Mouse (Mus musculus) erythroblast, embryonic 14.5 days (primary cell): ENCODE measurements around the gene Fam50b. TPM values are rescaled to one million over a fixed set of nuclear protein-coding genes. Genes with fewer than 3 reads are reported as not detected.

ENCODE experiments used
- H3K27me3 ChIP-seq: 2 replicates; pipeline ENCODE4 v1.6.1; 2012; ENCODE audit warnings: inconsistent platforms; ENCODE audit not compliant: control insufficient read depth
- H3K36me3 ChIP-seq: 2 replicates; pipeline ENCODE4 v1.6.1; 2012; ENCODE audit warnings: mild to moderate bottlenecking, inconsistent platforms; ENCODE audit not compliant: control insufficient read depth
- H3K4me1 ChIP-seq: 2 replicates; pipeline ENCODE4 v1.6.1; 2012; ENCODE audit warnings: inconsistent platforms; ENCODE audit not compliant: control insufficient read depth
- H3K4me3 ChIP-seq: replicated peaks from 2 replicates; pipeline ENCODE3; 2012; ENCODE audit warnings: moderate library complexity, mild to moderate bottlenecking, inconsistent platforms
- H3K9me3 ChIP-seq: 2 replicates; pipeline ENCODE4 v1.6.1; 2012; ENCODE audit warnings: low read length, inconsistent platforms, mixed read lengths; ENCODE audit not compliant: control insufficient read depth
- GATA1 ChIP-seq: IDR thresholded peaks from 2 replicates; pipeline ENCODE4 v1.6.1; 2012; ENCODE audit warnings: low read length, inconsistent platforms, mixed read lengths
- TAL1 ChIP-seq: IDR thresholded peaks from 3 replicates; pipeline ENCODE4 v1.6.1; 2012; ENCODE audit warnings: low read length, inconsistent platforms, mixed read lengths
- polyA plus RNA-seq: library from polyadenylated mRNA; stranded (reverse); fragments of >175 nt; gene quantifications from 2 replicates; pipeline ENCODE4 v1.2.3, GENCODE M21; 2012

Fam50b gene
- not detected in 2 replicates for polyA plus RNA-seq

DNA sequence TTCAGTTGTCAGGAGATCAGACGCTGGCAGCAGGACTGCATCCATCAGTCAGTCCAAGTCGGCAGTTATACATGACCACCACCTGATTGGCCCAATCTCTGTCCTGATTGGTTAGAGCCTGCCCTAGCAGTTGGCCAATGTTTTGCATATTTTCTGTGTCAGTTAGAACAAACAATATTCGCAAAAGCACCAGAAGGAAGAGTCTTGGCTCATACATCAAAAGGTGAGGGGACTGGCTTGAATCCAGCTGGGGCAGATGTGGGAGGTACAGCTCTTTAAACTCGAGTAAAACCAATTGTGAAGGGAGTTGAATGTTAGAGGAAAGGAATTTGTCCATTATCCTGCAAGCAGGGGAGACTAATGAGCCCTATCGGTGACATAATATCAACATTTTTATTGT lies at the start of gene Fam50b:
Gene Fam50b, plus strand, starts transcription at position 165 of the 400 bp plus-strand sequence.
- Histone ChIP-seq H3K4me1 (no peaks in the 10 kb centered on the region), H3K9me3 (no peaks in the 10 kb centered on the region), H3K4me3 (no peak within 1 kb of the TSS), H3K36me3 (no peaks in the 10 kb centered on the region), H3K27me3 (no peaks in the 10 kb centered on the region)
- TF ChIP-seq GATA1 (no peak), TAL1 (no peak)

DNA sequence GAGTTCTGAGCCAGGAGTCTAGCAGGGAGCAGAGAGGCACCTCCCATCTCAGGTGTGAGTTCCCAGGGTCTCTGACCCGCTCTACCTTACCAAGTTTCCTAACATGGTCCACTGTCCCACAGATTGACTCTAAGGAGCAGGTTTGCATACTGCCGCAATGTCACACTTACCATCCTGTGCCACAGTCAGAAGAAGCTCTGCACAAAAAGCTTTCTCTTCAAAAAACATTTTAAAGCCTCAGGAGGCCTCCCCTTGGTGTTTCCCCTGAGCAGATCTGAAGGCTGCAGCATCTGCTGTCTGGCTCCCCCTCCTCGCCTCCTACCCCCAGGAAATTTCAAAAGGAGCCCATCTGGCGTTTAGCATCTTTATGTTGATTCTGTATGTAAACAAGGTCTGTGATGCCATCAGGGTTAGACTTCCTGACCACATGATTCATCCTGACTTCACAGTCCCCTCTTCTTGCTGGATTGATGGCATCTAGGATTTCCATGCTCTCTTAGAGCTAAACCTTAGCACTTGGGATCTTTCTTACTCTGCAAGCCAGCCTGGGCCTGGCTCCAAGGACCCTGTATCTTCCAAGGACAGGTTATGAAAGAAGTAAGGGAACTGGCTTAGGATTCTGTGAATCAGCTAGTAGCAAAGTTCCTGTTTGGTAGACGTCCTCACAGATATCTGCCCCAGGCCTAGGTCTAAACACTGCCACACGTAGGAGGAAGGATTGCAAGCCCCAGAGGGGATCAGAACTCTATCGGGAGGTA lies 49.5 kb upstream of the Fam50b start:
- H3K4me1 ChIP-seq = no peaks in the 10 kb centered on the region
- no peaks in the 10 kb centered on the region for H3K27me3 ChIP-seq
- no peaks in the 10 kb centered on the region for H3K36me3 ChIP-seq
- no peak for TF ChIP-seq TAL1
- no peak for TF ChIP-seq GATA1
- no peaks in the 10 kb centered on the region for H3K9me3 ChIP-seq
- H3K4me3 ChIP-seq = no peak overlapping the region

GRCm38 (mm10) chr13:34691049-34691448 lies 43.6 kb upstream of the Fam50b start:
- TF ChIP-seq GATA1 (no peak), TAL1 (no peak)
- Histone ChIP-seq H3K36me3 (no peaks in the 10 kb centered on the region), H3K9me3 (no peaks in the 10 kb centered on the region), H3K27me3 (no peaks in the 10 kb centered on the region), H3K4me1 (no peaks in the 10 kb centered on the region), H3K4me3 (no peak overlapping the region)

- Histone ChIP-seq H3K27me3 (no peaks in the 10 kb centered on the region), H3K9me3 (no peaks in the 10 kb centered on the region), H3K4me1 (no peaks in the 10 kb centered on the region), H3K36me3 (no peaks in the 10 kb centered on the region), H3K4me3 (no peak overlapping the region)
- TF ChIP-seq TAL1 = no peak
- TF ChIP-seq GATA1 = no peak
These were observed 41.5 kb upstream of the Fam50b start for GRCm38 (mm10) chr13:34693111-34693510.

- Histone ChIP-seq H3K36me3 (no peaks in the 10 kb centered on the region), H3K9me3 (no peaks in the 10 kb centered on the region), H3K4me3 (no peak overlapping the region), H3K27me3 (no peaks in the 10 kb centered on the region), H3K4me1 (no peaks in the 10 kb centered on the region)
- no peak for TF ChIP-seq TAL1
- no peak for TF ChIP-seq GATA1
These were observed 37.8 kb upstream of the Fam50b start for GRCm38 (mm10) chr13:34696734-34697332.

DNA sequence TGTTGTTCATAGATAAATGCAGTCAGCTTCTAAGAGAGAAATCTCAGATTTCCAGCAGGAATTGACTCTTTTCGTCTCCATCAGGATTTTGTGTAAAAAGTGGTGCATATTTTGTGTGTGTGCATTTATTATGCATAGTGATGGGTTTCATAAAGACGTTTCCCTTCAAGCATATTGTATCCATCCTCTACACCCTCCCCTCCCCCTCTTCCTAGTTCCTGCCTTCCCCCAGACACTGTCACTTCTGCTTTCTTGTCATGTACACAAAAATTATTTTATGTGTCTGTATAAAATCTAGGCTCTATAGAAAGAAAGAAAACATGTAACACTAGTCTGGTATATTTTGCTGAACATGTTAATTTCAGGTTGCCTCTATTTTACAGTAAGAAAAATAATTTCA lies 34.6 kb upstream of the Fam50b start:
- Histone ChIP-seq H3K4me3 (no peak overlapping the region), H3K27me3 (no peaks in the 10 kb centered on the region), H3K36me3 (no peaks in the 10 kb centered on the region), H3K4me1 (no peaks in the 10 kb centered on the region), H3K9me3 (no peaks in the 10 kb centered on the region)
- TF ChIP-seq GATA1 (no peak), TAL1 (no peak)

DNA sequence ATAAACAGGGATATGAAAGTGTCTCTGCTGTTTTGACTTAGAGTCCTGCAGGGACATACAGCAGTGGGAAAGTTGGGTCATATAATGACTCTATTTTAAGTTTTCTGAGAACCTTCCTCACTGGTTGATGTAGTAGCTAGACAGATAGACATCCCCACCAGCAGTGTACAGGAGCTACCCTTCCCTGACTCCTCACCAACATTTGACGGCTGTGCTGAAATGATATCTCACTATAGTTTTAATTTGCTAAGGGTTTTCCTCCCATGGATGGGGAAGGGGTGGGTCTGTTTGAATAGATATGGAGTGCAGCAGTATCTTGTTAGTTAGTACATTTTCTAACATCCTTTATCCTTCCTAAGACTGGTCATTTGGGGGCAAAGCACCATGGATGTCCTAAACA lies 34.0 kb upstream of the Fam50b start:
- Histone ChIP-seq H3K9me3 (no peaks in the 10 kb centered on the region), H3K27me3 (no peaks in the 10 kb centered on the region), H3K4me3 (no peak overlapping the region), H3K36me3 (no peaks in the 10 kb centered on the region), H3K4me1 (no peaks in the 10 kb centered on the region)
- TF ChIP-seq GATA1 (no peak), TAL1 (no peak)

GRCm38 (mm10) chr13:34703301-34703700 lies 31.3 kb upstream of the Fam50b start:
- Histone ChIP-seq H3K4me1 (no peaks in the 10 kb centered on the region), H3K4me3 (no peak overlapping the region), H3K36me3 (no peaks in the 10 kb centered on the region), H3K27me3 (no peaks in the 10 kb centered on the region), H3K9me3 (no peaks in the 10 kb centered on the region)
- TF ChIP-seq GATA1 (no peak), TAL1 (no peak)

- TF ChIP-seq GATA1 (no peak), TAL1 (no peak)
- Histone ChIP-seq H3K4me3 (no peak overlapping the region), H3K4me1 (no peaks in the 10 kb centered on the region), H3K9me3 (no peaks in the 10 kb centered on the region), H3K27me3 (no peaks in the 10 kb centered on the region), H3K36me3 (no peaks in the 10 kb centered on the region)
These were observed 30.9 kb upstream of the Fam50b start for GRCm38 (mm10) chr13:34703795-34704194.

DNA sequence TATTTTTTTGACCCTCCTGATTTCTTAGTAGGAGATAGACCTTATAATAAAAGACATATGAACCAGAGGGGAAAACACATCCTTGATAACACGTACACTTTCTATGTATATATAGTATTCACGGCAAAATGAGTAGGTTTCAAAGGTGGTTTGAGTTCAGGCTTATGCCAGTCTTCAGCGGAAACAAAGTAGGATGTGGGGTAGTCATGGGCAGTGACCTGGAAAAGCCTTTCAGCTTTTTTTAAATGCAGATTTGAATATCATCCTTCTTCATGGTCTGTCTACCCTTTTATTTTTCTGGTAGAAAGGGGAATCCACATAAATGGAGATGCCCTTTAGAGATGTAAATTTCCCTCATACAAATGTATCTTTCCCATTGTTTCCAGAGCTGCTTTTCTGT lies 29.8 kb upstream of the Fam50b start:
- no peak for TF ChIP-seq TAL1
- TF ChIP-seq GATA1 = no peak
- H3K4me3 ChIP-seq = no peak overlapping the region
- no peaks in the 10 kb centered on the region for H3K27me3 ChIP-seq
- no peaks in the 10 kb centered on the region for H3K36me3 ChIP-seq
- H3K4me1 ChIP-seq = no peaks in the 10 kb centered on the region
- H3K9me3 ChIP-seq = no peaks in the 10 kb centered on the region
